In the genomic region with DNA sequence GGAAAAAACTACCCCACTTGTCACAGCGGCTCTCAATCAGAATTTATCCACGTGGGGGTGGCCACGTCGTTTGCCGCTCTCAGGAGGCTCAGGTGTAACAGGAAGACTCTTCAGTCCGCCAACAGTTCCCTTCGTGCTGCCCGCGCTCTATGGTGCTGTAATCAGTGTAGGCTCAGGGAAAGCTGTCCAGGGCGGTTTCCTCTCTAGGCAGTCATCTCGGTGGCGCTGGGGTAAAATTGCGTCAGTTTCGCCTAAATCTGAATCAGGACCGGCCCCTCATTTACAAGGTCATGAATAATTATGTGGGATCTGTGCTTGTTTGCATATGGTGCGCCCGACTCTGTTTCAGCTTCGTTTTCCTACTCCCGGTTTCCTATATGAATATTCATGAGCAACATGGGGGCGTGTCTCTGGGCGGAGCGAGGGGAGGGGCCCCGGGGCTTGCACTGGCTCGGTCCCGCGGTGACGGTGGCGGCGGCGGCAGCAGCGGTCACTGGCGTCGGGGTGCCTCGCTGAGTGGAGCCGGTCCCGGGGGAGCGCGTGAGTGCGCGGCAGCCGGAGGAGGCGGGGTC, we compare ENCODE assay signal across 8 mouse cellular contexts. TPM values are rescaled to one million over a fixed set of nuclear protein-coding genes. Genes with fewer than 3 reads are reported as not detected.
DNase-seq lines count a peak whose midpoint lies in the region; ATAC-seq lines count a peak whose summit lies in the region.

A gene (plus strand): TSS at position 427 of the 572 bp plus-strand sequence.

- no peaks in the 10 kb centered on the region for H3K27me3 ChIP-seq in heart, embryonic 13.5 days (replicated peaks)
- peaks cover 42% of the 10 kb centered on the region for H3K27me3 ChIP-seq in liver, embryonic 12.5 days (replicated peaks)
- no peaks in the 10 kb centered on the region for H3K27me3 ChIP-seq in stomach, embryonic 15.5 days (replicated peaks)

- peak within 1 kb of the TSS; percentile 96 for H3K27ac ChIP-seq in brown adipose tissue, adult 24 weeks (replicated peaks; ENCODE audit: low read depth, low read length)
- H3K27ac ChIP-seq in heart, embryonic 13.5 days (replicated peaks) = peak within 1 kb of the TSS; percentile 93
- peak within 1 kb of the TSS; percentile 68 for H3K27ac ChIP-seq in liver, embryonic 12.5 days
- peak within 1 kb of the TSS; percentile 98 for H3K27ac ChIP-seq in stomach, embryonic 15.5 days

- peak within 1 kb of the TSS; percentile 83 for H3K4me2 ChIP-seq in heart, embryonic 13.5 days
- H3K4me2 ChIP-seq in liver, embryonic 12.5 days = peak within 1 kb of the TSS; percentile 97
- peak within 1 kb of the TSS; percentile 74 for H3K4me2 ChIP-seq in stomach, embryonic 15.5 days

- peak within 1 kb of the TSS; percentile 76 for H3K4me3 ChIP-seq in brown adipose tissue, adult 24 weeks (ENCODE audit: insufficient read depth, low read depth, low read length)
- H3K4me3 ChIP-seq in heart, embryonic 13.5 days = peak within 1 kb of the TSS; percentile 80
- peak within 1 kb of the TSS; percentile 65 for H3K4me3 ChIP-seq in liver, embryonic 12.5 days
- H3K4me3 ChIP-seq in stomach, embryonic 15.5 days (replicated peaks) = peak within 1 kb of the TSS; percentile 83

- no peaks in the 10 kb centered on the region for H3K9me3 ChIP-seq in heart, embryonic 13.5 days
- H3K9me3 ChIP-seq in liver, embryonic 12.5 days (replicated peaks) = no peaks in the 10 kb centered on the region
- no peaks in the 10 kb centered on the region for H3K9me3 ChIP-seq in stomach, embryonic 15.5 days

- peak within 1 kb of the TSS; percentile 89 for H3K9ac ChIP-seq in heart, embryonic 13.5 days
- H3K9ac ChIP-seq in liver, embryonic 12.5 days = peak within 1 kb of the TSS; percentile 73
- H3K9ac ChIP-seq in stomach, embryonic 15.5 days = peak within 1 kb of the TSS; percentile 85

- peaks cover 59% of the 10 kb centered on the region for H3K36me3 ChIP-seq in heart, embryonic 13.5 days
- peaks cover 52% of the 10 kb centered on the region for H3K36me3 ChIP-seq in liver, embryonic 12.5 days
- peaks cover 46% of the 10 kb centered on the region for H3K36me3 ChIP-seq in stomach, embryonic 15.5 days

- under 1% methylated on average over 42 of the region's 42 CpGs for WGBS in heart, embryonic 13.5 days
- WGBS in liver, embryonic 12.5 days (ENCODE audit: insufficient replicate concordance) = 1% methylated on average over 42 of the region's 42 CpGs
- WGBS in stomach, embryonic 15.5 days = under 1% methylated on average over 41 of the region's 42 CpGs

- peak; percentile 81 for ATAC-seq in heart, embryonic 13.5 days (ENCODE audit: extremely low read depth, insufficient number of reproducible peaks, low FRiP score, low TSS enrichment)
- peak; percentile 87 for ATAC-seq in liver, embryonic 12.5 days
- ATAC-seq in stomach, embryonic 15.5 days (ENCODE audit: insufficient read depth, low FRiP score, low read depth) = peak; percentile 84

- peaks cover 11% of the 10 kb centered on the region for H3K4me1 ChIP-seq in brown adipose tissue, adult 24 weeks (ENCODE audit: control insufficient read depth, insufficient read depth, insufficient read length, low read length)
- peaks cover 54% of the 10 kb centered on the region for H3K4me1 ChIP-seq in heart, embryonic 13.5 days
- H3K4me1 ChIP-seq in liver, embryonic 12.5 days = peaks cover 43% of the 10 kb centered on the region
- H3K4me1 ChIP-seq in stomach, embryonic 15.5 days = peaks cover 43% of the 10 kb centered on the region

- peak; percentile 95 for DNase-seq in CD4-positive, CD25-positive, alpha-beta regulatory T cell, adult 2 months (ENCODE audit: low read depth, low spot score)
- peak; percentile 89 for DNase-seq in fat pad, adult 2 months (ENCODE audit: extremely low read depth, low read depth, low spot score)
- DNase-seq in kidney, postnatal 10 days = peak; percentile 98
- peak; percentile 93 to 97 for DNase-seq in natural killer cell, adult 2 months (ENCODE audit: low spot score in 2 of 2)

RNA-seq across cellular contexts. Expression of the gene that starts here (rescaled TPM):
- polyA plus RNA-seq in brown adipose tissue, adult 24 weeks (2012; ENCODE audit: insufficient read depth, insufficient read length, missing spikeins) = 32.6 and 33.2 TPM in 2 replicates
- polyA plus RNA-seq in heart, embryonic 13.5 days (2015; fragmentation: Nextera tagmentation; extraction: Ambion mirVana) = 17.4 and 21.5 TPM in 2 replicates
- 7.9 and 8.7 TPM in 2 replicates for polyA plus RNA-seq in liver, embryonic 12.5 days (2016; fragmentation: Nextera tagmentation; extraction: Ambion mirVana)
- 38.6 and 48.4 TPM in 2 replicates for polyA plus RNA-seq in stomach, embryonic 15.5 days (2015; fragmentation: Nextera tagmentation; extraction: Ambion mirVana)

Comparison
In these comparisons a context has a peak if more than half of its experiments do, and no peak if none do; other contexts are left out.
1. Peak in every context shown above with its lines: DNase-seq, ATAC-seq, H3K4me3 ChIP-seq and H3K27ac ChIP-seq.